Mouse (Mus musculus) liver, embryonic 14.5 days (tissue): ENCODE data around the gene Fus. TPM values are rescaled to one million over a fixed set of nuclear protein-coding genes. Genes with fewer than 3 reads are reported as not detected.

Source experiments
- ATAC-seq: fragments of 200-750 bp; cut with Nextera tagmentation; 2 replicates; pipeline ENCODE4 v1.8.0; 2017; ENCODE audit warnings: moderate number of reproducible peaks, mild to moderate bottlenecking, moderate library complexity; ENCODE audit not compliant: insufficient read depth
- DNase-seq, 3 experiments: peaks; one replicate each; pipeline ENCODE4 v3.0.0-alpha.2; 2012 to 2013; ENCODE audit warnings: low read depth in 3 of 3, low spot score in 3 of 3
- H3K27ac ChIP-seq: fragments of 300-500 bp; sonication (generic); 2 replicates; pipeline ENCODE4 v1.5.1; 2014; ENCODE audit warnings: moderate library complexity, mild to moderate bottlenecking, control low read depth, inconsistent platforms
- H3K27me3 ChIP-seq: fragments of 300-500 bp; sonication (generic); 2 replicates; pipeline ENCODE4 v1.6.1; 2014; ENCODE audit warnings: mild to moderate bottlenecking, low read length, moderate library complexity; ENCODE audit not compliant: control insufficient read depth, insufficient read depth
- H3K36me3 ChIP-seq: fragments of 300-500 bp; sonication (generic); replicated peaks from 2 replicates; pipeline ENCODE4 v1.6.1; 2014; ENCODE audit warnings: low read depth; ENCODE audit not compliant: control insufficient read depth, insufficient read depth
- H3K4me1 ChIP-seq, 2 experiments: fragments of 200-500 bp in 1 of 2; fragments of 300-500 bp in 1 of 2; sonication (generic) in 1 of 2; replicated peaks; 2 replicates each; pipeline ENCODE4 v1.6.1; 2012 to 2014; ENCODE audit warnings: antibody characterized with exemption in 1 of 2, inconsistent platforms in 1 of 2, low read length in 1 of 2; ENCODE audit not compliant: control insufficient read depth in 2 of 2, insufficient read depth in 2 of 2
- H3K4me2 ChIP-seq: fragments of 300-500 bp; sonication (generic); 2 replicates; pipeline ENCODE4 v1.6.1; 2014; ENCODE audit warnings: low read depth, mild to moderate bottlenecking, control low read depth, moderate library complexity
- H3K4me3 ChIP-seq, 2 experiments: fragments of 200-500 bp in 1 of 2; fragments of 300-500 bp in 1 of 2; sonication (generic) in 1 of 2; 2 replicates each; pipeline ENCODE4 v1.5.1; 2012 to 2014; ENCODE audit warnings: low read depth in 2 of 2, low read length in 2 of 2, mild to moderate bottlenecking in 2 of 2, control low read depth in 1 of 2, inconsistent platforms in 1 of 2, moderate library complexity in 1 of 2; ENCODE audit not compliant: insufficient read depth in 1 of 2
- H3K9ac ChIP-seq: fragments of 300-500 bp; sonication (generic); replicated peaks from 2 replicates; pipeline ENCODE4 v1.6.1; 2014; ENCODE audit warnings: mild to moderate bottlenecking, control low read depth, moderate library complexity
- H3K9me3 ChIP-seq: fragments of 300-500 bp; sonication (generic); 2 replicates; pipeline ENCODE4 v1.6.1; 2016; ENCODE audit warnings: low read length, mixed read lengths; ENCODE audit not compliant: control insufficient read depth
- CTCF ChIP-seq: IDR thresholded peaks from 2 replicates; pipeline ENCODE4 v1.5.1; 2016; ENCODE audit warnings: antibody characterized with exemption, low read depth, control low read depth
- EP300 ChIP-seq: IDR thresholded peaks from 2 replicates; pipeline ENCODE4 v1.6.1; 2016; ENCODE audit warnings: antibody characterized with exemption, low read depth
- WGBS: fragments of 180-500 bp; shearing (Covaris S2); extraction: QIAGEN DNeasy Blood & Tissue Kit; methylation state at CpG from one replicate; pipeline ENCODE4 v1.1.7; 2014; ENCODE audit not compliant: insufficient replicate concordance; 5-methylcytosine and 5-hydroxymethylcytosine counted together
- polyA plus RNA-seq, 2 experiments: library from polyadenylated mRNA; depleted of rRNA in 1 of 2; stranded (reverse) in 1 of 2; unstranded in 1 of 2; fragments of >200 nt; fragmentation: Nextera tagmentation in 1 of 2; extraction: Ambion mirVana in 1 of 2; gene quantifications; 2 replicates each; pipeline versions ENCODE4 v1.2.1 to v1.2.3; 2012 to 2014

Fus gene
- polyA plus RNA-seq, 2 experiments, result 15.8 to 278 TPM

DNA sequence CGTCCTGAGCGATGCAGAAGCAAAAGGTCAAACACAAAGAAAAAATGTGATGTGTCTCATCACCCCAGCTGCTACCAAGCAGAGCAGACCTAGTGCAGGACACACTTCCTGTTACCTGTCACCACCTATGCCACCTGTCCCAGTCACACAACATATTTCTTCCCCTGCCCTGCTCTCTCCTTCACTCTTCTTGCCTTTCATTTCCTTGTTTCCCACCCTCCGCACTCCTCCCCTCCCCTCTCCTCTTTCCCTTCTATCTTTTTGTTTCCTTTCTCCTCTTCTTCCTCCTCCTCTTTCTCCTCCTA is 65.7 kb downstream of the Fus start:
- H3K9ac ChIP-seq, result no peak overlapping the region
- DNase-seq (no peak), ATAC-seq (no peak)
- H3K4me1 ChIP-seq, result peaks cover 0 to 4% of the 10 kb centered on the region in 2 experiments; a peak in 2 of 4 replicates
- no peak for TF ChIP-seq CTCF
- TF ChIP-seq EP300, result no peak
- H3K4me3 ChIP-seq, result no peak overlapping the region
- H3K9me3 ChIP-seq, result no peaks in the 10 kb centered on the region
- no peaks in the 10 kb centered on the region for H3K36me3 ChIP-seq
- no peak overlapping the region for H3K27ac ChIP-seq
- no peak overlapping the region for H3K4me2 ChIP-seq
- WGBS, result 82% methylated on average over 3 of the region's 3 CpGs
- no peaks in the 10 kb centered on the region for H3K27me3 ChIP-seq

DNA sequence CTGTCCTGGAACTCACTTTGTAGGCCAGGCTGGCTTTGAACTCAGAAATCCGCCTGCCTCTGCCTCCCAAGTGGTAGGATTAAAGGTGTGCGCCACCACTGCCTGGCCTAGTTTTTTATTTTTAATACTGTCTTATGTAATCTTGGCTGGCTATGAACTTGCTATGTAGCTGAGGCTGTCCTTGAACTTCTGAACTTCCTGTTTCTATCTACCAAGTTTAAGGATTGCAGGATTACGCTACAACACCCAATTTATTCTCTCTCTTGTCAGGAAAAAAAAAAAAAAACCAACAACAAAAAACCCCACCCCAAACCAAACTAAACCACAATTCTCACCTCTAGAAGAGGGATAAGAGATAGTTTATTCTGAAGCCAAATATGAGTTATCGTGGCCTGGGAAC is 66.4 kb downstream of the Fus start:
- no peaks in the 10 kb centered on the region for H3K36me3 ChIP-seq
- DNase-seq (no peak), ATAC-seq (no peak)
- no peak overlapping the region for H3K4me2 ChIP-seq
- no peaks in the 10 kb centered on the region for H3K9me3 ChIP-seq
- H3K4me3 ChIP-seq, result no peak overlapping the region
- H3K27me3 ChIP-seq, result no peaks in the 10 kb centered on the region
- H3K4me1 ChIP-seq, result peaks cover 0 to 4% of the 10 kb centered on the region in 2 experiments; a peak in 2 of 4 replicates
- H3K9ac ChIP-seq, result no peak overlapping the region
- TF ChIP-seq CTCF (no peak), EP300 (no peak)
- 65% methylated on average over 4 of the region's 4 CpGs for WGBS
- H3K27ac ChIP-seq, result no peak overlapping the region

Other genes with a start within 250 kb of the Fus start
- gene Ctf2, start 235.3 kb upstream of the Fus start, polyA plus RNA-seq (2012; rRNA removed), result not detected in 2 replicates
- gene Ctf2, start 235.3 kb upstream of the Fus start, polyA plus RNA-seq (2014; fragmentation: Nextera tagmentation; extraction: Ambion mirVana), result 0.05 and 0.15 TPM in 2 replicates
- 10.8 and 11.3 TPM in 2 replicates for gene Fbxl19, start 222.9 kb upstream of the Fus start, polyA plus RNA-seq (2012; rRNA removed)
- 0.85 and 1.1 TPM in 2 replicates for gene Fbxl19, start 222.9 kb upstream of the Fus start, polyA plus RNA-seq (2014; fragmentation: Nextera tagmentation; extraction: Ambion mirVana)
- 6.9 and 7.2 TPM in 2 replicates for gene Orai3, start 197.6 kb upstream of the Fus start, polyA plus RNA-seq (2012; rRNA removed)
- 3.9 and 4.9 TPM in 2 replicates for gene Orai3, start 197.6 kb upstream of the Fus start, polyA plus RNA-seq (2014; fragmentation: Nextera tagmentation; extraction: Ambion mirVana)
- gene Setd1a, start 190.8 kb upstream of the Fus start, polyA plus RNA-seq (2012; rRNA removed), result 5.7 TPM in 2 replicates
- 10.5 and 12.3 TPM in 2 replicates for gene Setd1a, start 190.8 kb upstream of the Fus start, polyA plus RNA-seq (2014; fragmentation: Nextera tagmentation; extraction: Ambion mirVana)
- gene Gm49388, start 181.8 kb upstream of the Fus start, polyA plus RNA-seq (2012; rRNA removed), result 1.2 TPM in 1 of 2 replicates, not detected in the other
- not detected in 2 replicates for gene Gm49388, start 181.8 kb upstream of the Fus start, polyA plus RNA-seq (2014; fragmentation: Nextera tagmentation; extraction: Ambion mirVana)
- 44.8 and 45.5 TPM in 2 replicates for gene Hsd3b7, start 166.9 kb upstream of the Fus start, polyA plus RNA-seq (2012; rRNA removed)
- 44.8 and 45.5 TPM in 2 replicates for gene Hsd3b7, start 166.9 kb upstream of the Fus start, polyA plus RNA-seq (2014; fragmentation: Nextera tagmentation; extraction: Ambion mirVana)
- 20.4 and 34.9 TPM in 2 replicates for gene Stx4a, start 143.2 kb upstream of the Fus start, polyA plus RNA-seq (2012; rRNA removed)
- 7.2 and 8.1 TPM in 2 replicates for gene Stx4a, start 143.2 kb upstream of the Fus start, polyA plus RNA-seq (2014; fragmentation: Nextera tagmentation; extraction: Ambion mirVana)
- 0.95 and 1.1 TPM in 2 replicates for gene Stx1b, start 142.9 kb upstream of the Fus start, polyA plus RNA-seq (2012; rRNA removed)
- gene Stx1b, start 142.9 kb upstream of the Fus start, polyA plus RNA-seq (2014; fragmentation: Nextera tagmentation; extraction: Ambion mirVana), result 0.05 and 0.21 TPM in 2 replicates
- gene Zfp646, start 91.2 kb upstream of the Fus start, polyA plus RNA-seq (2012; rRNA removed), result 5.8 and 6.7 TPM in 2 replicates
- gene Zfp646, start 91.2 kb upstream of the Fus start, polyA plus RNA-seq (2014; fragmentation: Nextera tagmentation; extraction: Ambion mirVana), result 4.6 and 5.1 TPM in 2 replicates
- 3.0 TPM in 2 replicates for gene Zfp668, start 90.6 kb upstream of the Fus start, polyA plus RNA-seq (2012; rRNA removed)
- 3.9 and 4.3 TPM in 2 replicates for gene Zfp668, start 90.6 kb upstream of the Fus start, polyA plus RNA-seq (2014; fragmentation: Nextera tagmentation; extraction: Ambion mirVana)
- gene Prss53, start 76.5 kb upstream of the Fus start, polyA plus RNA-seq (2012; rRNA removed), result 0.38 and 0.48 TPM in 2 replicates
- gene Prss53, start 76.5 kb upstream of the Fus start, polyA plus RNA-seq (2014; fragmentation: Nextera tagmentation; extraction: Ambion mirVana), result 0.05 and 0.29 TPM in 2 replicates
- gene Gm21974, start 72.0 kb upstream of the Fus start, polyA plus RNA-seq (2012; rRNA removed), result not detected in 2 replicates
- not detected in 2 replicates for gene Gm21974, start 72.0 kb upstream of the Fus start, polyA plus RNA-seq (2014; fragmentation: Nextera tagmentation; extraction: Ambion mirVana)
- gene Vkorc1, start 71.8 kb upstream of the Fus start, polyA plus RNA-seq (2012; rRNA removed), result 74.0 and 104 TPM in 2 replicates
- 107 and 116 TPM in 2 replicates for gene Vkorc1, start 71.8 kb upstream of the Fus start, polyA plus RNA-seq (2014; fragmentation: Nextera tagmentation; extraction: Ambion mirVana)
- 28.0 and 29.7 TPM in 2 replicates for gene Bckdk, start 63.4 kb upstream of the Fus start, polyA plus RNA-seq (2012; rRNA removed)
- 68.3 and 76.0 TPM in 2 replicates for gene Bckdk, start 63.4 kb upstream of the Fus start, polyA plus RNA-seq (2014; fragmentation: Nextera tagmentation; extraction: Ambion mirVana)
- gene Kat8, start 54.9 kb upstream of the Fus start, polyA plus RNA-seq (2012; rRNA removed), result 9.6 and 13.7 TPM in 2 replicates
- 15.7 and 17.6 TPM in 2 replicates for gene Kat8, start 54.9 kb upstream of the Fus start, polyA plus RNA-seq (2014; fragmentation: Nextera tagmentation; extraction: Ambion mirVana)
- 8.3 and 12.6 TPM in 2 replicates for gene Prss8, start 37.4 kb upstream of the Fus start, polyA plus RNA-seq (2012; rRNA removed)
- gene Prss8, start 37.4 kb upstream of the Fus start, polyA plus RNA-seq (2014; fragmentation: Nextera tagmentation; extraction: Ambion mirVana), result 9.8 and 10.3 TPM in 2 replicates
- gene Prss36, start 20.7 kb upstream of the Fus start, polyA plus RNA-seq (2012; rRNA removed), result 2.0 and 2.3 TPM in 2 replicates
- 3.0 TPM in 2 replicates for gene Prss36, start 20.7 kb upstream of the Fus start, polyA plus RNA-seq (2014; fragmentation: Nextera tagmentation; extraction: Ambion mirVana)
- gene Pycard, start 26.4 kb downstream of the Fus start, polyA plus RNA-seq (2012; rRNA removed), result 13.8 and 20.2 TPM in 2 replicates
- 37.1 and 39.3 TPM in 2 replicates for gene Pycard, start 26.4 kb downstream of the Fus start, polyA plus RNA-seq (2014; fragmentation: Nextera tagmentation; extraction: Ambion mirVana)
- gene Trim72, start 36.5 kb downstream of the Fus start, polyA plus RNA-seq (2012; rRNA removed), result 0.03 and 0.04 TPM in 2 replicates
- not detected in 2 replicates for gene Trim72, start 36.5 kb downstream of the Fus start, polyA plus RNA-seq (2014; fragmentation: Nextera tagmentation; extraction: Ambion mirVana)
- 1.9 and 2.7 TPM in 2 replicates for gene Itgam, start 95.2 kb downstream of the Fus start, polyA plus RNA-seq (2012; rRNA removed)
- gene Itgam, start 95.2 kb downstream of the Fus start, polyA plus RNA-seq (2014; fragmentation: Nextera tagmentation; extraction: Ambion mirVana), result 1.1 and 1.5 TPM in 2 replicates
- 0.02 TPM in 1 of 2 replicates, not detected in the other for gene Gm49368, start 95.2 kb downstream of the Fus start, polyA plus RNA-seq (2012; rRNA removed)
- gene Gm49368, start 95.2 kb downstream of the Fus start, polyA plus RNA-seq (2014; fragmentation: Nextera tagmentation; extraction: Ambion mirVana), result 0.03 TPM in 1 of 2 replicates, not detected in the other
- 0.09 and 0.16 TPM in 2 replicates for gene Itgax, start 162.1 kb downstream of the Fus start, polyA plus RNA-seq (2012; rRNA removed)
- 0.10 and 0.16 TPM in 2 replicates for gene Itgax, start 162.1 kb downstream of the Fus start, polyA plus RNA-seq (2014; fragmentation: Nextera tagmentation; extraction: Ambion mirVana)
- 0.01 and 0.08 TPM in 2 replicates for gene Itgad, start 186.9 kb downstream of the Fus start, polyA plus RNA-seq (2012; rRNA removed)
- gene Itgad, start 186.9 kb downstream of the Fus start, polyA plus RNA-seq (2014; fragmentation: Nextera tagmentation; extraction: Ambion mirVana), result not detected in 2 replicates
- gene Cox6a2, start 238.9 kb downstream of the Fus start, polyA plus RNA-seq (2012; rRNA removed), result 0.37 and 0.54 TPM in 2 replicates
- gene Cox6a2, start 238.9 kb downstream of the Fus start, polyA plus RNA-seq (2014; fragmentation: Nextera tagmentation; extraction: Ambion mirVana), result 0.76 and 1.0 TPM in 2 replicates